ENCODE assay signal across 17 mouse cellular contexts in genomic region chr7:71249669-71250068, GRCm38 (mm10).
"Had no signal": no experiment of that assay in that cellular context is flagged by ENCODE, and none has a peak within 500 bp of the region (broad histone marks: within the 10 kb centered on the region; RNA-seq: fewer than 3 reads in every experiment).

No protein-coding gene starts in this region.

- H3K27ac ChIP-seq: intestine, embryonic 15.5 days; limb, embryonic 12.5 days; limb, embryonic 15.5 days; liver, embryonic 14.5 days; lung, embryonic 15.5 days; midbrain, embryonic 13.5 days; neural tube, embryonic 13.5 days; stomach, embryonic 15.5 days had no signal

- H3K4me1 ChIP-seq: intestine, embryonic 15.5 days; limb, embryonic 12.5 days; limb, embryonic 15.5 days; lung, embryonic 15.5 days; midbrain, embryonic 13.5 days; neural tube, embryonic 13.5 days; stomach, embryonic 15.5 days had no signal

- H3K27me3 ChIP-seq: intestine, embryonic 15.5 days; limb, embryonic 12.5 days; limb, embryonic 15.5 days; lung, embryonic 15.5 days; midbrain, embryonic 13.5 days; neural tube, embryonic 13.5 days; stomach, embryonic 15.5 days had no signal

- ATAC-seq: intestine, embryonic 15.5 days; liver, postnatal 0 days; midbrain, embryonic 13.5 days; midbrain, embryonic 16.5 days had no signal

- H3K36me3 ChIP-seq: intestine, embryonic 15.5 days; limb, embryonic 12.5 days; limb, embryonic 15.5 days; lung, embryonic 15.5 days; midbrain, embryonic 13.5 days; neural tube, embryonic 13.5 days; stomach, embryonic 15.5 days had no signal

- DNase-seq: kidney, adult 18-20 months; left cerebral cortex, postnatal 4 days; liver, postnatal 0 days; retina, postnatal 1 day; right cerebral cortex, postnatal 25 days; thymus, postnatal 25 days had no signal

- H3K4me3 ChIP-seq: intestine, embryonic 15.5 days; limb, embryonic 12.5 days; limb, embryonic 15.5 days; lung, embryonic 15.5 days; midbrain, embryonic 13.5 days; myocyte; neural tube, embryonic 13.5 days; stomach, embryonic 15.5 days had no signal

- H3K4me2 ChIP-seq: intestine, embryonic 15.5 days; limb, embryonic 12.5 days; limb, embryonic 15.5 days; liver, embryonic 11.5 days; lung, embryonic 15.5 days; midbrain, embryonic 13.5 days; neural tube, embryonic 13.5 days; stomach, embryonic 15.5 days had no signal

- H3K9me3 ChIP-seq: intestine, embryonic 15.5 days; limb, embryonic 12.5 days; limb, embryonic 15.5 days; lung, embryonic 15.5 days; midbrain, embryonic 13.5 days; neural tube, embryonic 13.5 days; stomach, embryonic 15.5 days had no signal

- H3K9ac ChIP-seq: intestine, embryonic 15.5 days; limb, embryonic 12.5 days; limb, embryonic 15.5 days; liver, embryonic 14.5 days; liver, postnatal 0 days; lung, embryonic 15.5 days; midbrain, embryonic 13.5 days; neural tube, embryonic 13.5 days; stomach, embryonic 15.5 days had no signal
